Mouse (Mus musculus): ENCODE results near the gene Ddx41.

Ddx41 gene

GRCm38 (mm10) chr13:55507877-55508276 lies 28.6 kb downstream of the Ddx41 start:
- DNase-seq (ENCODE audit: low spot score) = no peak

GRCm38 (mm10) chr13:55506697-55507096 lies 29.8 kb downstream of the Ddx41 start:
- no peak for DNase-seq (ENCODE audit: low spot score)

- DNase-seq (ENCODE audit: low spot score) = no peak
Measured at GRCm38 (mm10) chr13:55505810-55506209, 30.6 kb downstream of the Ddx41 start.

GRCm38 (mm10) chr13:55504390-55504789 lies 32.1 kb downstream of the Ddx41 start:
- DNase-seq (ENCODE audit: low spot score) = no peak

GRCm38 (mm10) chr13:55502405-55502804 lies 34.1 kb downstream of the Ddx41 start:
- DNase-seq (ENCODE audit: low spot score) = no peak

- DNase-seq (ENCODE audit: low spot score) = no peak
Measured at GRCm38 (mm10) chr13:55500575-55500974, 35.9 kb downstream of the Ddx41 start.

- DNase-seq (ENCODE audit: low spot score) = no peak
Measured at GRCm38 (mm10) chr13:55498906-55499305, 37.6 kb downstream of the Ddx41 start.

GRCm38 (mm10) chr13:55496661-55497060 lies 39.8 kb downstream of the Ddx41 start:
- DNase-seq (ENCODE audit: low spot score) = no peak

GRCm38 (mm10) chr13:55495702-55496101 lies 40.8 kb downstream of the Ddx41 start:
- no peak for DNase-seq (ENCODE audit: low spot score)

GRCm38 (mm10) chr13:55494883-55495621 lies 41.4 kb downstream of the Ddx41 start:
- DNase-seq (ENCODE audit: low spot score) = no peak

- DNase-seq (ENCODE audit: low spot score) = no peak
Measured at GRCm38 (mm10) chr13:55494257-55494656, 42.2 kb downstream of the Ddx41 start.

GRCm38 (mm10) chr13:55487578-55488498 lies 48.6 kb downstream of the Ddx41 start, which contains the start of gene Dbn1:
Dbn1 (minus strand) TSS chr13:55488111.
- no peak for DNase-seq (ENCODE audit: low spot score)

- DNase-seq (ENCODE audit: low spot score) = no peak
Measured at GRCm38 (mm10) chr13:55486916-55487577, 49.4 kb downstream of the Ddx41 start.

- DNase-seq (ENCODE audit: low spot score) = no peak
Measured at GRCm38 (mm10) chr13:55486029-55486794, 50.2 kb downstream of the Ddx41 start.

GRCm38 (mm10) chr13:55484520-55485088 lies 51.9 kb downstream of the Ddx41 start:
- no peak for DNase-seq (ENCODE audit: low spot score)

- DNase-seq (ENCODE audit: low spot score) = no peak
Measured at GRCm38 (mm10) chr13:55483593-55483992, 52.9 kb downstream of the Ddx41 start.

- DNase-seq (ENCODE audit: low spot score) = no peak
Measured at GRCm38 (mm10) chr13:55483071-55483470, 53.4 kb downstream of the Ddx41 start.

- DNase-seq (ENCODE audit: low spot score) = no peak
Measured at GRCm38 (mm10) chr13:55482542-55482941, 53.9 kb downstream of the Ddx41 start.

Data from ovary, postnatal 10 days (tissue).